Mouse (Mus musculus): Measurements from ENCODE around the gene Cntn4. TPM values are rescaled to one million over a fixed set of nuclear protein-coding genes. Genes with fewer than 3 reads are reported as not detected.

The Cntn4 gene
- polyA plus RNA-seq, 1 experiment = 0.12 TPM

GRCm38 (mm10) chr6:106747804-106748203, 1070.3 kb downstream of the Cntn4 start:
- H3K4me3 ChIP-seq (replicated peaks; ENCODE audit: extremely low read depth, low read depth, low read length) = no peak overlapping the region
- no peaks in the 10 kb centered on the region for H3K4me1 ChIP-seq (ENCODE audit: control insufficient read depth, insufficient read depth, low read length)
- 73% methylated on average over 3 of the region's 3 CpGs for WGBS
- TF ChIP-seq POLR2A (IDR thresholded peaks at IDR 0.05; ENCODE audit: borderline replicate concordance, extremely low read depth, low read depth, low read length) (no peak), CTCF (IDR thresholded peaks at IDR 0.05; ENCODE audit: insufficient read depth, low read length) (no peak)
- no peak for DNase-seq
